Mouse (Mus musculus): ENCODE data around the gene Atp13a3. TPM values are rescaled to one million over a fixed set of nuclear protein-coding genes. Genes with fewer than 3 reads are reported as not detected.
"Not testable (repeated sequence)": the region's sequence is repeated elsewhere in the genome, so short reads cannot be mapped to it uniquely, and the experiment has no call there.

The Atp13a3 gene
- total and polyA plus RNA-seq, 2 experiments from 2014 or later, result 7.1 to 19.7 TPM

DNA sequence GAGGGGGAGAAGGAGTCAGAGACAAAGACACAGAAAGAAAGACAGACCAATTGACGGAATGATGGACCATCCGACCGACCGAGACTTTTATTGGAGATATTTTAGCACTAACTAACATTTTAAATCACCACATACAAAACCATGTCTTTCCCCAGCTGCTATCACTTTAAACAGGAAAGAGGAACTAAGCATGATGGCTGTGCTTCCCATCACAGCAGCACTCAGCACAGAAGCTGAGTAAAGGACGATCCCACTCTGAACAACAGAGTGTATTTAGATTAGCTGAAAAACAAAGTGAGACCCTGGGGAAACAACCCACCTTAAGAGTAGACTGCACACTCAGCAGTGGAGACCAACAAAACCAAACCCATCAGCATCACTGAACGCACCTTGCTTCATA, 41.2 kb downstream of the Atp13a3 start:
- H3K4me1 ChIP-seq (ENCODE audit: insufficient read depth, low read length), result no peaks in the 10 kb centered on the region; the same call in 1 of the 2 replicates
- no peak overlapping the region for H3K4me2 ChIP-seq (ENCODE audit: low read depth, low read length)
- no peak overlapping the region for H3K9ac ChIP-seq (replicated peaks; ENCODE audit: low read length)
- 95% methylated on average over 6 of the region's 6 CpGs for WGBS
- no peak overlapping the region for H3K27ac ChIP-seq
- H3K9me3 ChIP-seq (ENCODE audit: low read length), result no peaks in the 10 kb centered on the region
- TF ChIP-seq CTCF (IDR thresholded peaks at IDR 0.05; ENCODE audit: low read depth), result no peak
- no peaks in the 10 kb centered on the region for H3K36me3 ChIP-seq (ENCODE audit: insufficient read depth, low read length)
- no peaks in the 10 kb centered on the region for H3K27me3 ChIP-seq (ENCODE audit: insufficient read depth, low read length)
- H3K4me3 ChIP-seq (ENCODE audit: low read length), result no peak overlapping the region
- DNase-seq (ENCODE audit: low spot score) (no peak), ATAC-seq (no peak)

DNA sequence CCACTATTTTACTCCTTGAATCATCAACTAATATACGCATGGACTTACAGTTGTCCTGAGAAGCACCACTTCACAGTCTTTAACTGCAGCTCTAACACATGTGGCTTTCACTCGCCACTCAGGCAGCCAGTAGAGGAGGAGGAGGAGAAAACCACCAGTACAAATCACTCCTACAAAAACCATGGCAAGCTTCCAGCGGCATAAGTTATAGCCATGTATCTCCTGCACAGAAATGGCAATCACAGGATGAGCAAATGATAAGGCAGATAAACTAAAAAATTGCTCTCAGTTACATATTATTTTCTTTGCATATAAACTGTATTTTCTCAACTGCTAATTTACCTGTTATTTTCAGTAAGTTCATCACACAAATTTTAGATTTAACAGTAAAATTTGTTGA, 43.2 kb downstream of the Atp13a3 start:
- H3K9me3 ChIP-seq (ENCODE audit: low read length), result no peaks in the 10 kb centered on the region
- H3K4me1 ChIP-seq (ENCODE audit: insufficient read depth, low read length), result no peaks in the 10 kb centered on the region
- DNase-seq (ENCODE audit: low spot score) (no peak), ATAC-seq (no peak)
- H3K36me3 ChIP-seq (ENCODE audit: insufficient read depth, low read length), result no peaks in the 10 kb centered on the region
- TF ChIP-seq CTCF (IDR thresholded peaks at IDR 0.05; ENCODE audit: low read depth), result no peak
- H3K9ac ChIP-seq (replicated peaks; ENCODE audit: low read length), result no peak overlapping the region
- no peak overlapping the region for H3K27ac ChIP-seq
- H3K27me3 ChIP-seq (ENCODE audit: insufficient read depth, low read length), result no peaks in the 10 kb centered on the region
- H3K4me2 ChIP-seq (ENCODE audit: low read depth, low read length), result no peak overlapping the region
- H3K4me3 ChIP-seq (ENCODE audit: low read length), result no peak overlapping the region
- 77% methylated on average over 3 of the region's 3 CpGs for WGBS

DNA sequence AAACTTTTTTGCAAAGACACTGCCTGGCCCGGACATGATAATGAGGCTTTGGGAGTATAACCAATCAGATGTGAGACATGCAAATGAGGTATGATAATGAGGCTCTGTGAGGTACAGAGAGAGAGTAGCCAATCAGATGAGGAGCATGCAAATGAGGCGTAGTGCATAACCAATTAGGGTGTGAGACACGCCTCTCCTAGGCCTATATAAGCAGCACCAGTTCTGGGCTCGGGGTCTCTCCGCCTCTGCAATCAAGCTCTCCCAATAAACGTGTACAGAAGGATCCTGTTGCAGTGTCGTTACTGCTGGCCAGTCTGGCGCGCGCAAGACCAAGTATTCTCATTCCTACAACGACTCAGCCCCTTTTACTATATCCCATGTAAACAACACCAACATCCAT, 52.3 kb downstream of the Atp13a3 start:
- not testable (repeated sequence) for H3K9ac ChIP-seq (replicated peaks; ENCODE audit: low read length); H3K4me2 ChIP-seq (ENCODE audit: low read depth, low read length); H3K4me3 ChIP-seq (ENCODE audit: low read length); H3K27ac ChIP-seq; H3K27me3 ChIP-seq (ENCODE audit: insufficient read depth, low read length); H3K4me1 ChIP-seq (ENCODE audit: insufficient read depth, low read length); H3K9me3 ChIP-seq (ENCODE audit: low read length); H3K36me3 ChIP-seq (ENCODE audit: insufficient read depth, low read length); DNase-seq (ENCODE audit: low spot score); ATAC-seq
- WGBS, result 89% methylated on average over 11 of the region's 11 CpGs

DNA sequence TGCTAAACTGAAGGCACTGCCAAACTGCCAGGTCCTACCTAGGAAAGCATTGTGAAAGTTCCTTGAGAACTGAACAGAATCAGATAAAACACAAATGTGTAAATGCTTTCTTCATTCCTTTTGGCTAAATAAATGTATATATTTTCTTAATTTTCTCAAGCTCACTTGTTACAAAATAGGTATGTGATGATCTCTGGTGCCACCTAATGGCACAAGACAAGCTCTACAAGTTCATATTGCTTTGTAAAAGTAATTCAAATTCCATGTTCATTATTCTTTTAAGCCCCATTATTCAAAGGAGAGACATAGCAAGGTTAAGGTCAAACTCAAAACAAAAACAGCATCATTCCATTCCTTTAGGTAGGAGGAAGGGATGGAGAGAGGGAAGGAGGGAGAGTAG, 91.5 kb downstream of the Atp13a3 start:
- DNase-seq (ENCODE audit: low spot score) (peak; percentile 74), ATAC-seq (no peak)
- Histone ChIP-seq H3K4me2 (ENCODE audit: low read depth, low read length) (no peak overlapping the region), H3K27ac (no peak overlapping the region), H3K9ac (replicated peaks; ENCODE audit: low read length) (no peak overlapping the region), H3K9me3 (ENCODE audit: low read length) (no peaks in the 10 kb centered on the region), H3K27me3 (ENCODE audit: insufficient read depth, low read length) (peaks cover 19% of the 10 kb centered on the region; the same call in 1 of the 2 replicates), H3K4me1 (ENCODE audit: insufficient read depth, low read length) (no peaks in the 10 kb centered on the region), H3K36me3 (ENCODE audit: insufficient read depth, low read length) (no peaks in the 10 kb centered on the region), H3K4me3 (ENCODE audit: low read length) (no peak overlapping the region)
- TF ChIP-seq CTCF (IDR thresholded peaks at IDR 0.05; ENCODE audit: low read depth), result peak; percentile 71

DNA sequence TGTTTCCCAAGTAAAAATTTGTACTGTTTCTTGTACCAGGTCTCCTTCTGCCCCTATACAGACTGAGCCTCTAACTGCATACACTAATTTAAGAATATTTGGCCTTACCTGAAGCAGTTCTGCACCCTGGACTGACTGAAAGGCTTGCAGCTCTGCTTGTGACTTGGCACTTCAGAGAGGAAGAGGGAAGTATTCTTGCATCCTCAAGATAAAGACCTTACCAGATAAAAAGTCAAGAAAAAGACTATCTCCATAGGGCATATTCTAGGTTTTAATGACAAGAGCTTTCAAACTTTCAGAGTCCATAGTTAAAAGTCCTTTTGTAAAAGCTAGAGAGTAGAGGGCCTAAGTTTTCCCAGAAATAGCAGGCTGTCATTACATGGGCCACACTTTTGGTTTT, 95.1 kb downstream of the Atp13a3 start, which contains the start of gene Gp5:
Gene Gp5, minus strand, starts transcription at position 133 of the 400 bp plus-strand sequence.
- Histone ChIP-seq H3K9me3 (ENCODE audit: low read length) (no peaks in the 10 kb centered on the region), H3K36me3 (ENCODE audit: insufficient read depth, low read length) (no peaks in the 10 kb centered on the region), H3K27me3 (ENCODE audit: insufficient read depth, low read length) (peaks cover 22% of the 10 kb centered on the region; the same call in 1 of the 2 replicates), H3K4me3 (ENCODE audit: low read length) (peak within 1 kb of the TSS; percentile 56), H3K4me2 (ENCODE audit: low read depth, low read length) (peak within 1 kb of the TSS; percentile 93), H3K9ac (replicated peaks; ENCODE audit: low read length) (peak within 1 kb of the TSS; percentile 59; the same call in 1 of the 2 replicates), H3K4me1 (ENCODE audit: insufficient read depth, low read length) (0 out of 2 replicates have a peak, but pooled peaks cover 7% of the 10 kb centered on the region), H3K27ac (no peak within 1 kb of the TSS)
- ATAC-seq, result no peak
- TF ChIP-seq CTCF (IDR thresholded peaks at IDR 0.05; ENCODE audit: low read depth), result no peak
- no peak for DNase-seq (ENCODE audit: low spot score)

DNA sequence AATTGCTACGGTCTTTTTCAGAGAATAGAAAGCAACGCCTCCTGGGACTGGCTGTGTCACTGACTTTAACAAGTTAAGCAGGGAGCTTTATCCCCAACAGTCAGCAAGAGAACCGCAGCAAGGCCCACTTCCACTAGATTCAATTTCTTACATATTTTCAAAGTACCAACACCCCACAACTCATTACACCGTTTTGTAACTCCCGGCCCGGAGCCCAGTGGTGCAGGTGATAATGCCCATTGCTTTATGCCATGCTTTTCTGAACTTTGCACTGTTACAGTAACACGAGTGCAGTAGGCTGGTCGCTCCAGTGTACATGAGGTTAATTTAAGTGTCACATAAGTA, 95.6 kb downstream of the Atp13a3 start:
- Histone ChIP-seq H3K27ac (no peak overlapping the region), H3K9ac (replicated peaks; ENCODE audit: low read length) (no peak overlapping the region), H3K36me3 (ENCODE audit: insufficient read depth, low read length) (no peaks in the 10 kb centered on the region), H3K4me1 (ENCODE audit: insufficient read depth, low read length) (0 out of 2 replicates have a peak, but pooled peaks cover 7% of the 10 kb centered on the region), H3K9me3 (ENCODE audit: low read length) (no peaks in the 10 kb centered on the region), H3K4me3 (ENCODE audit: low read length) (peak overlapping the region; percentile 56; the same call in 1 of the 2 replicates), H3K4me2 (ENCODE audit: low read depth, low read length) (peak overlapping the region; percentile 93), H3K27me3 (ENCODE audit: insufficient read depth, low read length) (peaks cover 22% of the 10 kb centered on the region; the same call in 1 of the 2 replicates)
- ATAC-seq (no peak), DNase-seq (ENCODE audit: low spot score) (no peak)
- TF ChIP-seq CTCF (IDR thresholded peaks at IDR 0.05; ENCODE audit: low read depth), result no peak
- 61% methylated on average over 8 of the region's 8 CpGs for WGBS

DNA sequence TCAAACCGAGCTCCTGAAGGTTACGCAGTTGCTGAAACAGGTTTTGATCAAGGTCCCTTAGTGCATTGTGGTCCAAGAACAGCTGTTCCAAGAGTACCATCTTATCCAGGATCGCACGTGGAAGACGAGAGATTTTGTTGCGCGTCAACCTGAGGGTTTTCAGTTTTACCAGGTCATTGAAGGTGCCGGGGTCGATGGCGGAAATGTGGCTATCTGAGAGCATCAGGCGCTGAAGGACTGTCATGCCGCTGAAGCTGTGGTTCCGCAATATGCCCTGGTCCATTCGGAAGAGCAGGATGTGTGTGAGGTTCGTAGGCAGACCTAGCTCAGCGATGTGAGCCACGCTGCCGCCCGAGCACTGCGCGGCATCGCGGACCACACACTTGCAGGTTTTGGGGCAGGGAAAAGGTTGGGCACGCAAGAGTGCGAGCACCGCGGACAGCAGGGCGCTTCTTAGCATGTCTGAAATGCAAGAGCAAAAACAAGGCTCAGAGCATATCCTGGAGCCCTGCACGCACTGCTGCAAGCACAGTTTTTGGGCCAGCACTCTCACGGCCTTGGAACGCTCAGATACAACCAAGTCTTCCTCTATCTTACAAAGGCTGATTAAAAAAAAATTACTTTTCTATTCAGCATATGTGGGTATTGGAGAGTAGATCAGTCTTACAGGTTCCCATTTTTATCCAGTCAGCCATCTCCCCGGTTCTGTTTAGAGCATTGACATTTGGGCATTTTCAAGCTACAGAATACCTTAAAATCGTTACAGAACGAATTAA, 96.2 kb downstream of the Atp13a3 start:
- Histone ChIP-seq H3K4me2 (ENCODE audit: low read depth, low read length) (peak overlapping the region; percentile 93), H3K9ac (replicated peaks; ENCODE audit: low read length) (peak overlapping the region; percentile 59; the same call in 1 of the 2 replicates), H3K9me3 (ENCODE audit: low read length) (no peaks in the 10 kb centered on the region), H3K36me3 (ENCODE audit: insufficient read depth, low read length) (no peaks in the 10 kb centered on the region), H3K4me1 (ENCODE audit: insufficient read depth, low read length) (0 out of 2 replicates have a peak, but pooled peaks cover 7% of the 10 kb centered on the region), H3K4me3 (ENCODE audit: low read length) (peak overlapping the region; percentile 56), H3K27ac (0 out of 2 replicates have a peak overlapping the region, but pooled peaks have one; percentile 26), H3K27me3 (ENCODE audit: insufficient read depth, low read length) (peaks cover 22% of the 10 kb centered on the region; the same call in 1 of the 2 replicates)
- DNase-seq (ENCODE audit: low spot score) (peak; percentile 31), ATAC-seq (no peak)
- no peak for TF ChIP-seq CTCF (IDR thresholded peaks at IDR 0.05; ENCODE audit: low read depth)
- 5% methylated on average over 34 of the region's 34 CpGs for WGBS
